In the genomic region with DNA sequence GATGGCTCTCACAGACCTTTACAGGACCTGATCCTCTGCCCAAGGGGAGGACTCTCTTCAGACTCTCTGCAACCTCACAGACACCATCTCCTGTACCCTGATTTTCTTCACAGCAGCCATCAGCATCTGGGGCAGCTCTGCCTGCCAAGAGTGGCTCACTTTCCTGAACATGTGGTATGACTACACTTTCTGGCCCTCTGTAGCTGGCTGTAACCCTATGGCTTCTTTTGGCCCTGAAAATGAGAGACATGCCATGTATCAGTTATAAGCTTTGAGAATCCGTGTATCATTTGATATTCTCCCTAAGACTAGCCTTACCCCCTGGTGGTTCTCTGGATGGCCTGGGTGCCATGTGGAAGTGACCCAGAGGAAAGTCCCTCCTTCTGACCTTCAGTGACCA, we compare ENCODE assay signal across 18 mouse cellular contexts. TPM values are rescaled to one million over a fixed set of nuclear protein-coding genes. Genes with fewer than 3 reads are reported as not detected.
DNase-seq lines count a peak whose midpoint lies in the region; ATAC-seq and TF ChIP-seq lines count a peak whose summit lies in the region.
"Had no signal": no experiment of that assay in that cellular context is flagged by ENCODE, and none has a peak within 500 bp of the region (broad histone marks: within the 10 kb centered on the region; RNA-seq: fewer than 3 reads in every experiment).

No protein-coding gene starts in this region.

- no peak overlapping the region for H3K4me2 ChIP-seq in hindbrain, postnatal 0 days (ENCODE audit: low read depth, low read length)
- H3K4me2 ChIP-seq in hindbrain, embryonic 14.5 days (replicated peaks) = no peak overlapping the region
- H3K4me2 ChIP-seq in forebrain, embryonic 15.5 days (replicated peaks) = no peak overlapping the region
- H3K4me2 ChIP-seq: intestine, embryonic 15.5 days had no signal

- intact Hi-C loops in gastrocnemius, adult 2 months (cut with DNase I) = no loop called here
- intact Hi-C loops in gastrocnemius, postnatal 14 days (cut with DNase I; ENCODE audit: low total_unique reads) = no loop called here

- peak overlapping the region; percentile 86 for H3K27ac ChIP-seq in gastrocnemius, adult 2 months
- H3K27ac ChIP-seq in hindbrain, postnatal 0 days = peak overlapping the region; percentile 72; the same call in 1 of the 2 replicates
- H3K27ac ChIP-seq in hindbrain, embryonic 14.5 days = no peak overlapping the region
- peak overlapping the region; percentile 21; the same call in 1 of the 2 replicates for H3K27ac ChIP-seq in embryonic facial prominence, embryonic 10.5 days (replicated peaks)
- H3K27ac ChIP-seq in forebrain, embryonic 15.5 days (replicated peaks) = no peak overlapping the region
- H3K27ac ChIP-seq: intestine, embryonic 15.5 days had no signal

- ATAC-seq in hindbrain, postnatal 0 days = no peak
- no peak for ATAC-seq in hindbrain, embryonic 14.5 days (ENCODE audit: low FRiP score)
- no peak for ATAC-seq in forebrain, embryonic 15.5 days (replicated peaks)
- ATAC-seq: forebrain, embryonic 14.5 days; intestine, embryonic 15.5 days had no signal

- peak; percentile 30; the same call in 1 of the 2 replicates for TF ChIP-seq CTCF in gastrocnemius, adult 2 months (IDR thresholded peaks at IDR 0.05)
- TF ChIP-seq CTCF in hindbrain, postnatal 0 days (IDR thresholded peaks at IDR 0.05; ENCODE audit: low read depth) = no peak

- no peak overlapping the region for H3K4me3 ChIP-seq in gastrocnemius, adult 2 months
- no peak overlapping the region for H3K4me3 ChIP-seq in hindbrain, postnatal 0 days (ENCODE audit: low read length)
- no peak overlapping the region for H3K4me3 ChIP-seq in hindbrain, embryonic 14.5 days (replicated peaks; ENCODE audit: low read length)
- no peak overlapping the region for H3K4me3 ChIP-seq in embryonic facial prominence, embryonic 10.5 days
- no peak overlapping the region for H3K4me3 ChIP-seq in forebrain, embryonic 15.5 days
- H3K4me3 ChIP-seq: intestine, embryonic 15.5 days had no signal

- H3K9me3 ChIP-seq in hindbrain, postnatal 0 days (ENCODE audit: low read length) = no peaks in the 10 kb centered on the region
- no peaks in the 10 kb centered on the region for H3K9me3 ChIP-seq in hindbrain, embryonic 14.5 days (ENCODE audit: control insufficient read depth, low read length)
- H3K9me3 ChIP-seq in embryonic facial prominence, embryonic 10.5 days = no peaks in the 10 kb centered on the region
- H3K9me3 ChIP-seq in forebrain, embryonic 15.5 days = no peaks in the 10 kb centered on the region
- H3K9me3 ChIP-seq: intestine, embryonic 15.5 days had no signal

- H3K27me3 ChIP-seq in hindbrain, postnatal 0 days (ENCODE audit: insufficient read depth, low read length) = no peaks in the 10 kb centered on the region
- H3K27me3 ChIP-seq in hindbrain, embryonic 14.5 days (ENCODE audit: control insufficient read depth, insufficient read depth, low read length) = no peaks in the 10 kb centered on the region
- no peaks in the 10 kb centered on the region for H3K27me3 ChIP-seq in embryonic facial prominence, embryonic 10.5 days (replicated peaks; ENCODE audit: low read depth, poor library complexity, severe bottlenecking)
- H3K27me3 ChIP-seq in forebrain, embryonic 15.5 days = no peaks in the 10 kb centered on the region
- H3K27me3 ChIP-seq: intestine, embryonic 15.5 days had no signal

- no peaks in the 10 kb centered on the region for H3K36me3 ChIP-seq in hindbrain, postnatal 0 days (ENCODE audit: insufficient read depth, low read length)
- no peaks in the 10 kb centered on the region; the same call in 1 of the 2 replicates for H3K36me3 ChIP-seq in hindbrain, embryonic 14.5 days (replicated peaks; ENCODE audit: control insufficient read depth, insufficient read depth)
- peaks cover 10% of the 10 kb centered on the region; the same call in 1 of the 2 replicates for H3K36me3 ChIP-seq in embryonic facial prominence, embryonic 10.5 days (replicated peaks)
- peaks cover 8% of the 10 kb centered on the region; the same call in 1 of the 2 replicates for H3K36me3 ChIP-seq in forebrain, embryonic 15.5 days
- H3K36me3 ChIP-seq: intestine, embryonic 15.5 days had no signal

- DNase-seq in gastrocnemius, adult 2 months = peak; percentile 64
- no peak for DNase-seq in gastrocnemius, postnatal 4 days (ENCODE audit: low spot score in 2 of 2)
- no peak for DNase-seq in hindbrain, postnatal 0 days (ENCODE audit: low spot score)
- no peak for DNase-seq in hindbrain, embryonic 14.5 days (ENCODE audit: low spot score)
- no peak for DNase-seq in embryonic facial prominence, embryonic 10.5 days (ENCODE audit: low spot score)
- peak; percentile 41 for DNase-seq in gastrocnemius, postnatal 14 days
- DNase-seq in B cell, adult 2 months = no peak
- DNase-seq: adrenal gland, adult 2 months; adrenal gland, postnatal 25 days; cerebellum, adult 18-20 months; cerebellum, adult 9-11 months; cerebellum, postnatal 36 days; heart, postnatal 10 days; heart, postnatal 4 days; kidney, adult 18-20 months had no signal

- H3K4me1 ChIP-seq in hindbrain, postnatal 0 days (ENCODE audit: insufficient read depth, low read length) = peaks cover 3% of the 10 kb centered on the region; the same call in 1 of the 2 replicates
- H3K4me1 ChIP-seq in hindbrain, embryonic 14.5 days (replicated peaks; ENCODE audit: control insufficient read depth, insufficient read depth, low read length) = peaks cover 26% of the 10 kb centered on the region
- H3K4me1 ChIP-seq in embryonic facial prominence, embryonic 10.5 days = peaks cover 49% of the 10 kb centered on the region
- peaks cover 31% of the 10 kb centered on the region for H3K4me1 ChIP-seq in forebrain, embryonic 15.5 days
- H3K4me1 ChIP-seq: intestine, embryonic 15.5 days had no signal

- WGBS in hindbrain, postnatal 0 days = 86% methylated on average over 1 of the region's 1 CpGs
- 86% methylated on average over 1 of the region's 1 CpGs for WGBS in hindbrain, embryonic 14.5 days
- WGBS in embryonic facial prominence, embryonic 10.5 days = 73% methylated on average over 1 of the region's 1 CpGs
- 76% methylated on average over 1 of the region's 1 CpGs for WGBS in forebrain, embryonic 15.5 days

- no peak overlapping the region for H3K9ac ChIP-seq in hindbrain, postnatal 0 days (replicated peaks; ENCODE audit: low read length)
- H3K9ac ChIP-seq in hindbrain, embryonic 14.5 days = no peak overlapping the region
- no peak overlapping the region for H3K9ac ChIP-seq in forebrain, embryonic 15.5 days (replicated peaks)
- H3K9ac ChIP-seq: intestine, embryonic 15.5 days had no signal

RNA-seq across cellular contexts. Expression of gene Traf3ip2, which starts 58.7 kb away (rescaled TPM):
- total RNA-seq in gastrocnemius, adult 2 months (2021) = 1 to 10 TPM; 5.5 to 9.0 TPM
- 1 to 10 TPM; 4.4 to 5.8 TPM for total RNA-seq in gastrocnemius, postnatal 4 days (2021)
- total RNA-seq in hindbrain, postnatal 0 days (2014; rRNA removed) = 5.3 and 9.6 TPM in 2 replicates
- 5.7 and 6.2 TPM in 2 replicates for polyA plus RNA-seq in hindbrain, postnatal 0 days (2015; fragmentation: Nextera tagmentation; extraction: Ambion mirVana)
- 8.3 and 10.1 TPM in 2 replicates for polyA plus RNA-seq in hindbrain, embryonic 14.5 days (2014; fragmentation: Nextera tagmentation; extraction: Ambion mirVana)
- polyA plus RNA-seq in embryonic facial prominence, embryonic 10.5 days (2016; fragmentation: Nextera tagmentation; extraction: Ambion mirVana) = 12.9 and 14.8 TPM in 2 replicates
- 1 to 10 TPM; 4.2 to 7.9 TPM for total RNA-seq in gastrocnemius, postnatal 14 days (2021)
- polyA plus RNA-seq in forebrain, embryonic 15.5 days (2015; fragmentation: Nextera tagmentation; extraction: Ambion mirVana) = 4.5 and 5.0 TPM in 2 replicates

Comparison
In these comparisons a context has a peak if more than half of its experiments do, and no peak if none do; other contexts are left out.
1. DNase-seq: peak in gastrocnemius, adult 2 months (single experiment) and gastrocnemius, postnatal 14 days (single experiment); none in gastrocnemius, postnatal 4 days (0 of 2), hindbrain, postnatal 0 days (single experiment), hindbrain, embryonic 14.5 days (single experiment), embryonic facial prominence, embryonic 10.5 days (single experiment) and B cell, adult 2 months (0 of 2).
2. H3K27ac ChIP-seq: peak in gastrocnemius, adult 2 months (single experiment), hindbrain, postnatal 0 days (single experiment) and embryonic facial prominence, embryonic 10.5 days (single experiment); none in hindbrain, embryonic 14.5 days (single experiment) and forebrain, embryonic 15.5 days (single experiment).